Mouse (Mus musculus) liver, embryonic 13.5 days (tissue): ENCODE data around the gene Gzmg. TPM values are rescaled to one million over a fixed set of nuclear protein-coding genes. Genes with fewer than 3 reads are reported as not detected.
"Not testable (repeated sequence)": the region's sequence is repeated elsewhere in the genome, so short reads cannot be mapped to it uniquely, and the experiment has no call there.

ENCODE experiments used
- ATAC-seq: fragments of 200-750 bp; cut with Nextera tagmentation; 2 replicates; pipeline ENCODE4 v1.8.0; 2017; ENCODE audit warnings: low read depth, mild to moderate bottlenecking, moderate number of reproducible peaks, moderate library complexity
- DNase-seq: peaks from one replicate; pipeline ENCODE4 v3.0.0; 2022
- H3K27ac ChIP-seq: fragments of 300-500 bp; sonication (generic); 2 replicates; pipeline ENCODE4 v1.5.1; 2015; ENCODE audit warnings: moderate library complexity, mild to moderate bottlenecking, inconsistent platforms
- H3K27me3 ChIP-seq: fragments of 300-500 bp; sonication (generic); 2 replicates; pipeline ENCODE4 v1.6.1; 2015; ENCODE audit warnings: mild to moderate bottlenecking, inconsistent platforms
- H3K36me3 ChIP-seq: fragments of 300-500 bp; sonication (generic); 2 replicates; pipeline ENCODE4 v1.6.1; 2015; ENCODE audit warnings: mild to moderate bottlenecking, inconsistent platforms
- H3K4me1 ChIP-seq: fragments of 300-500 bp; sonication (generic); replicated peaks from 2 replicates; pipeline ENCODE4 v1.6.1; 2015; ENCODE audit warnings: inconsistent platforms
- H3K4me2 ChIP-seq: fragments of 300-500 bp; sonication (generic); 2 replicates; pipeline ENCODE4 v1.6.1; 2015; ENCODE audit warnings: inconsistent platforms, mild to moderate bottlenecking, moderate library complexity
- H3K4me3 ChIP-seq: fragments of 300-500 bp; sonication (generic); replicated peaks from 2 replicates; pipeline ENCODE4 v1.5.1; 2015; ENCODE audit warnings: mild to moderate bottlenecking, inconsistent platforms
- H3K9ac ChIP-seq: fragments of 300-500 bp; sonication (generic); 2 replicates; pipeline ENCODE4 v1.6.1; 2015; ENCODE audit warnings: mild to moderate bottlenecking, inconsistent platforms
- H3K9me3 ChIP-seq: fragments of 300-500 bp; sonication (generic); replicated peaks from 2 replicates; pipeline ENCODE4 v1.6.1; 2016; ENCODE audit warnings: inconsistent platforms
- WGBS: fragments of 180-500 bp; shearing (Covaris S2); methylation state at CpG from one replicate; pipeline ENCODE4 v1.1.7; 2015; ENCODE audit not compliant: insufficient replicate concordance; 5-methylcytosine and 5-hydroxymethylcytosine counted together
- polyA plus RNA-seq: library from polyadenylated mRNA; unstranded; fragments of >200 nt; fragmentation: Nextera tagmentation; extraction: Ambion mirVana; gene quantifications from 2 replicates; pipeline ENCODE4 v1.2.1, GENCODE M21; 2015

Gene Gzmg
- polyA plus RNA-seq, 1 experiment from 2014 or later = not detected

DNA sequence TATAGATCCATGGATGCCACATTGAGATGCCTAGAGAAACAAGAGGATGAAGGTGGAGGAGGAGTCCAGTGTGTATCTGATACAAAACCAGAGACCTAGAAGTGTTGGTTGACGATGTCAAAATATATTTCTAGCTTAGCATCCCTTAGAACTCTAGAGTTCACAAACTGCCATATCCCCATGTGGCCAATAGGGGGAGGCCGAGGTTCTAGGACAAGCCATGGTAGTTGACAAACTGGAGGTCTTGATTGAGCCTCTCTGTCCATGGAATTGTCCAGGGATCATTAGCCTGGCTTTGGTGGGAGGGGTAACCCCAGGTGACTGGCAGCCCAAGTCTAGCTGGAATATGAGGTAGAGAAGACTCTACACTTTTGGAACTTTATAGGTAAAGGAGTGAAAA lies 4.0 kb downstream of the Gzmg start:
- Histone ChIP-seq H3K9ac (no peak overlapping the region), H3K9me3 (no peaks in the 10 kb centered on the region), H3K4me2 (no peak overlapping the region), H3K27me3 (no peaks in the 10 kb centered on the region), H3K27ac (no peak overlapping the region), H3K36me3 (no peaks in the 10 kb centered on the region), H3K4me1 (no peaks in the 10 kb centered on the region), H3K4me3 (no peak overlapping the region)
- DNase-seq = no peak
- WGBS = 51% methylated on average over 2 of the region's 2 CpGs
- no peak for ATAC-seq

- not testable (repeated sequence) for H3K4me3 ChIP-seq, H3K4me1 ChIP-seq, H3K36me3 ChIP-seq, H3K4me2 ChIP-seq, DNase-seq, H3K27me3 ChIP-seq, ATAC-seq, H3K27ac ChIP-seq, H3K9me3 ChIP-seq, H3K9ac ChIP-seq
- 61% methylated on average over 1 of the region's 1 CpGs for WGBS
Observed at GRCm38 (mm10) chr14:56133675-56134074, 25.7 kb downstream of the Gzmg start.

GRCm38 (mm10) chr14:56132508-56132907 lies 26.9 kb downstream of the Gzmg start, which contains the start of gene Gzmd:
Gzmd (minus strand) TSS chr14:56132608.
- not testable (repeated sequence) for H3K36me3 ChIP-seq

DNA sequence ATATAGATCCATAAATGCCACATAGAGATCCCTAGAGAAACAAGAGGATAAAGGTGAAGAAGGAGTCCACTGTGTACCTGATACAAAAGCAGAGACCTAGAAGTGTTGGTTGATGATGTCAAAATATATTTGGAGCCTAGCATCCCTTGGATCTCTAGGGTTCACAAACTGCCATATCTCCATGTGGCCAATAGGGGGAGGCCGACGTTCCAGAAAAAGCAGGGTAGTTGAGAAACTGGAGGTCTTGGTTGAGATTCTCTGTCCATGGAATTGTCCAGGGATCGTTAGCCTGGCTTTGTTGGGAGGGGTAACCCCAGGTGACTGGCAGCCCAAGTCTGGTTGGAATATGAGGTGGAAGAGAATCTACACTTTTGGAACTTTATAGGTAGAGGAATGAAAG lies 31.0 kb downstream of the Gzmg start:
- Histone ChIP-seq H3K4me2 (no peak overlapping the region), H3K9me3 (no peaks in the 10 kb centered on the region), H3K4me3 (no peak overlapping the region), H3K9ac (no peak overlapping the region), H3K27ac (no peak overlapping the region), H3K27me3 (no peaks in the 10 kb centered on the region), H3K36me3 (no peaks in the 10 kb centered on the region), H3K4me1 (no peaks in the 10 kb centered on the region)
- no peak for DNase-seq
- ATAC-seq = no peak
- 32% methylated on average over 3 of the region's 3 CpGs for WGBS

More at GRCm38 (mm10) chr14:56132508-56132907, 26.9 kb downstream of the Gzmg start, which contains the start of gene Gzmd:
- H3K9me3 ChIP-seq, H3K9ac ChIP-seq, H3K4me1 ChIP-seq, H3K27ac ChIP-seq, DNase-seq, H3K4me2 ChIP-seq, ATAC-seq, H3K4me3 ChIP-seq, H3K27me3 ChIP-seq: not testable (repeated sequence)
- WGBS = 41% methylated on average over 2 of the region's 2 CpGs

GRCm38 (mm10) chr14:56123516-56123915 lies 35.9 kb downstream of the Gzmg start:
- no peak overlapping the region for H3K4me2 ChIP-seq
- 56% methylated on average over 3 of the region's 3 CpGs for WGBS
- H3K36me3 ChIP-seq = no peaks in the 10 kb centered on the region
- DNase-seq = no peak
- no peak overlapping the region for H3K27ac ChIP-seq
- H3K27me3 ChIP-seq = no peaks in the 10 kb centered on the region
- no peaks in the 10 kb centered on the region for H3K4me1 ChIP-seq
- no peaks in the 10 kb centered on the region for H3K9me3 ChIP-seq
- no peak for ATAC-seq
- H3K4me3 ChIP-seq = no peak overlapping the region
- no peak overlapping the region for H3K9ac ChIP-seq

- no peaks in the 10 kb centered on the region for H3K9me3 ChIP-seq
- no peaks in the 10 kb centered on the region for H3K27me3 ChIP-seq
- no peak within 1 kb of the TSS for H3K4me3 ChIP-seq
- no peak within 1 kb of the TSS for H3K27ac ChIP-seq
- H3K36me3 ChIP-seq = no peaks in the 10 kb centered on the region
- no peak for ATAC-seq
- H3K4me2 ChIP-seq = no peak within 1 kb of the TSS
- H3K9ac ChIP-seq = no peak within 1 kb of the TSS
- no peak for DNase-seq
- no peaks in the 10 kb centered on the region for H3K4me1 ChIP-seq
Observed at GRCm38 (mm10) chr14:56120525-56120924, 38.9 kb downstream of the Gzmg start, which contains the start of gene Gzme. Gzme (minus strand) TSS chr14:56120625.

DNA sequence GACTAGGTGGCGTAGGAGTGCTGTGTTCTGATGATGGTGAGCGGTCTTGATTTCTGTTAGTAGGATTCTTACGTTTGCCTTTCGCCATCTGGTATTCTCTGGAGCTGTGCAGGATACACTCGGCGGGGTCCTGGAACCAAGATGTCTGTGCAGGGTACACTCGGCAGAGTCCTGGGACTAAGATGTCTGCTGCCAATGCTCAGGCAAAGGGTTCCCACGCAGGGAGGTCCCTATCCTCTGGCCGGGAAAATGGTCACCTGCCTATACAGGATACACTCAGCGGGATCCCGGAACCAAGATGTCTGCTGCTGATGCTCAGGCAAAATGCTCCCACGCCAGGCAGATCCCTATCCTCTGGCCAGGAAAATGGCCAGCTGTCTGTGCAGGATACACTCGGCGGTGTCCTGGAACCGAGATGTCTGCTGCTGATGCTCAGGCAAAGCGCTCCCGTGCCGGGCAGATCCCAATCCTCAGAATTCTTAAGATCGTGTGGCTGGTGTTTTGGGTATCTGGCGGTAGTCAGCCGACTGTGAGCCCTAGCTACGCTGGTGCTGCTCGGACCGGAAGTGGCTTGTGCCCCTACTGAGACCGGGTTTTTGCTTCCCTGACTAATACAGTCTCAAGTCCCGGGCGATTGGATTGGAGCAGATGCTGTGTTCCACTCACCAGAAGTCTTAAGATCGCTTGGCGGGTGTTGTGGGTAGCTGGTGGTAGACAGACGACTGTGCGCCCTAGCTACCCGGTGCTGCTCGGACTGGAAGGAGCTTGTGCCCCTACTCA lies 43.7 kb downstream of the Gzmg start:
- H3K27me3 ChIP-seq, H3K4me3 ChIP-seq, H3K27ac ChIP-seq, DNase-seq, H3K4me2 ChIP-seq, H3K36me3 ChIP-seq, H3K9ac ChIP-seq, H3K9me3 ChIP-seq, ATAC-seq, H3K4me1 ChIP-seq: not testable (repeated sequence)
- 75% methylated on average over 33 of the region's 33 CpGs for WGBS

Other genes with a start within 250 kb of the Gzmg start
- 0.12 and 0.20 TPM in 2 replicates for gene Cma1, start 214.9 kb downstream of the Gzmg start, polyA plus RNA-seq
- gene Cma2, start 208.6 kb downstream of the Gzmg start, polyA plus RNA-seq = not detected in 2 replicates
- not detected in 2 replicates for gene Mcpt1, start 141.6 kb downstream of the Gzmg start, polyA plus RNA-seq
- not detected in 2 replicates for gene Mcpt9, start 129.1 kb downstream of the Gzmg start, polyA plus RNA-seq
- 0.24 TPM in 2 replicates for gene Mcpt2, start 117.5 kb downstream of the Gzmg start, polyA plus RNA-seq
- not detected in 2 replicates for gene Mcpt4, start 97.3 kb downstream of the Gzmg start, polyA plus RNA-seq
- 2.3 and 3.3 TPM in 2 replicates for gene Mcpt8, start 74.3 kb downstream of the Gzmg start, polyA plus RNA-seq
- gene Ctsg, start 57.0 kb downstream of the Gzmg start, polyA plus RNA-seq = 20.1 and 21.8 TPM in 2 replicates
- not detected in 2 replicates for gene Gzme, start 39.0 kb downstream of the Gzmg start, polyA plus RNA-seq
- gene Gzmd, start 27.0 kb downstream of the Gzmg start, polyA plus RNA-seq = not detected in 2 replicates
- not detected in 2 replicates for gene Gzmn, start 15.0 kb upstream of the Gzmg start, polyA plus RNA-seq
- not detected in 2 replicates for gene Gzmf, start 51.8 kb upstream of the Gzmg start, polyA plus RNA-seq
- gene Gzmc, start 75.1 kb upstream of the Gzmg start, polyA plus RNA-seq = not detected in 2 replicates
- 0.07 and 0.17 TPM in 2 replicates for gene Gzmb, start 102.7 kb upstream of the Gzmg start, polyA plus RNA-seq
- gene Atp12a, start 205.5 kb upstream of the Gzmg start, polyA plus RNA-seq = not detected in 2 replicates
- gene Rnf17, start 243.0 kb upstream of the Gzmg start, polyA plus RNA-seq = 2.4 and 3.2 TPM in 2 replicates